Mouse (Mus musculus) C2C12 (cell line): ENCODE data around the gene B3galt5. TPM values are rescaled to one million over a fixed set of nuclear protein-coding genes. Genes with fewer than 3 reads are reported as not detected.

ENCODE experiments used
- H3K27me3 ChIP-seq: one replicate; pipeline ENCODE4 v1.6.1; 2011; ENCODE audit not compliant: control insufficient read depth, insufficient read depth, insufficient read length
- H3K36me3 ChIP-seq: one replicate; pipeline ENCODE4 v1.6.1; 2011; ENCODE audit not compliant: control insufficient read depth, insufficient read depth
- H3K4me3 ChIP-seq: one replicate; pipeline ENCODE4 v1.5.1; 2011; ENCODE audit warnings: mild to moderate bottlenecking, control low read depth; ENCODE audit not compliant: poor library complexity, insufficient read depth, severe bottlenecking
- H3K79me2 ChIP-seq: one replicate; pipeline ENCODE4 v1.6.1; 2011; ENCODE audit not compliant: control insufficient read depth, insufficient read depth
- H3K79me3 ChIP-seq: one replicate; pipeline ENCODE4 v1.6.1; 2011; ENCODE audit warnings: low read depth, control low read depth
- H3ac ChIP-seq: one replicate; pipeline ENCODE3; 2011; ENCODE audit warnings: low read depth; ENCODE audit not compliant: control insufficient read depth, insufficient read length
- CEBPB ChIP-seq: IDR thresholded peaks from one replicate; pipeline ENCODE4 v1.6.1; 2011; ENCODE audit warnings: low read depth, mild to moderate bottlenecking, control low read depth, moderate library complexity
- CTCF ChIP-seq: IDR thresholded peaks from one replicate; pipeline ENCODE4 v1.5.1; 2011; ENCODE audit not compliant: control insufficient read depth, insufficient read depth, insufficient read length
- FOSL1 ChIP-seq: IDR thresholded peaks from one replicate; pipeline ENCODE4 v1.8.0; 2011; ENCODE audit warnings: mild to moderate bottlenecking, low read length; ENCODE audit not compliant: poor library complexity, insufficient read depth, severe bottlenecking
- MAX ChIP-seq: IDR thresholded peaks from one replicate; pipeline ENCODE4 v1.6.1; 2011; ENCODE audit warnings: mild to moderate bottlenecking, control low read depth
- MYOD1 ChIP-seq: IDR thresholded peaks from one replicate; pipeline ENCODE4 v1.6.1; 2011; ENCODE audit warnings: low read depth; ENCODE audit not compliant: control insufficient read depth, insufficient read length
- MYOG ChIP-seq: IDR thresholded peaks from one replicate; pipeline ENCODE4 v1.6.1; 2011; ENCODE audit not compliant: control insufficient read depth, insufficient read length; ENCODE audit errors: extremely low read depth
- USF1 ChIP-seq: IDR thresholded peaks from one replicate; pipeline ENCODE4 v1.6.1; 2011; ENCODE audit warnings: low read depth, mild to moderate bottlenecking, control low read depth, moderate library complexity
- polyA plus RNA-seq: library from polyadenylated mRNA; unstranded; fragments of >200 nt; fragmentation: generic; extraction: Trizol; gene quantifications from one replicate; pipeline ENCODE4 v1.2.1, GENCODE M21; 2012; ENCODE audit warnings: missing spikeins

B3galt5 gene
- polyA plus RNA-seq, 1 experiment = 0.01 TPM

DNA sequence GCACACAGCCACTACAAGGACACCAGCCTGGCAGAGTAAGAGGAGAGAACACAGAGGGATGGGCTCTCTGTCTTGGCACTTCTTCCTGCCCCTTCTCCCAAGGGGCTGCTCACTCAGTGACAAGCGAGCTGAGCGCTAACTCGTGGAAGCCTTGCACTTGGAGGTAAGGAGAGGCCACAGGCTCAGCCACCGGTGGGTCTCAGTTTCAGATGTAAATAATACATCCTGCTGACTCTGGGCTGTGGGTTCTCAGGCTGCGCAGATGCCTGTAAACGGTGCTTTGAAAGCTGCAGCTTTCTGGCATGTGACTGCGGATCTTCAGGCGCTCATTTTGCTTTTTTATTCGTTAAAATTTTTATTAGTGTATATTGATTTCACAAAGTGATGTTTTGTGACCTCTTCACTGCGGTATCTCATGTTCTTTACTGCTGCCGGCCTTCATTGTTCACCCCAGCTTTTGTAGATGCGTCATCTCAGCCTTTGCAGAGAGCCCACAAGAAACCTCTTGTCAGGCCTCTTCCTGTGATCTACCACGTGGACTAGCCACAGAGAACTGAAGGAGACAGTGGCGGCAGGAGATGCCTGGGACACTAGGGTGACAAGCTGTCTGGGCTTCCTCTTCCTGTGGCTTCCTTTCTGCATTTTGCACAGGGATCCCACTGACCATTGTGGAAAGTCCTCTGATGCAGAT lies 37.5 kb downstream of the B3galt5 start:
- Histone ChIP-seq H3K4me3 (no peak overlapping the region), H3K36me3 (no peaks in the 10 kb centered on the region), H3K79me3 (no peaks in the 10 kb centered on the region), H3K27me3 (peaks cover 18% of the 10 kb centered on the region), H3K79me2 (no peaks in the 10 kb centered on the region), H3ac (no peak overlapping the region)
- no peak for TF ChIP-seq CTCF
- no peak for TF ChIP-seq MYOD1

DNA sequence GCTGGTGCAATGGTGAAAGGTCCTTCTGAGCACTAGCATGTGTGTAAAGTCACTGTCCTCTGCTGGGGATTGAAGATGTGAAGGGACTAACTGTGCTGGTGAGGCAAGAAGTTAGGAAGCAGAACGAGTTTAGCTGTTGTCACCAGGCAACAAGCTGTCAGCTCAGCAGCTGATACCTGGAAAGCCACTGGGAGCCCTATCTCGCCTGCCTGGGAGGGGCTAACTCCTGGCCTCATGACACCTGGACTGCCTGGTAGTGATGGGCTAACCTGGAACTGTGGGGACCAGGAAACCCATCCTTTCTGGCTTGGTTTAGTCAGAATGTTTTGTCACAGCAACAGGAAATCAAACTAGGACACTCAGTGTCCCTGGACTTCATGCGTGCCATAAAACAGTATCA lies 41.0 kb downstream of the B3galt5 start:
- no peaks in the 10 kb centered on the region for H3K79me3 ChIP-seq
- H3K79me2 ChIP-seq = no peaks in the 10 kb centered on the region
- H3K27me3 ChIP-seq = peaks cover 50% of the 10 kb centered on the region
- no peak overlapping the region for H3ac ChIP-seq
- TF ChIP-seq MAX = no peak
- no peak for TF ChIP-seq CTCF
- TF ChIP-seq FOSL1 = no peak
- no peak for TF ChIP-seq MYOG
- TF ChIP-seq CEBPB = no peak
- no peak for TF ChIP-seq MYOD1
- TF ChIP-seq USF1 = no peak
- H3K4me3 ChIP-seq = no peak overlapping the region
- H3K36me3 ChIP-seq = no peaks in the 10 kb centered on the region

DNA sequence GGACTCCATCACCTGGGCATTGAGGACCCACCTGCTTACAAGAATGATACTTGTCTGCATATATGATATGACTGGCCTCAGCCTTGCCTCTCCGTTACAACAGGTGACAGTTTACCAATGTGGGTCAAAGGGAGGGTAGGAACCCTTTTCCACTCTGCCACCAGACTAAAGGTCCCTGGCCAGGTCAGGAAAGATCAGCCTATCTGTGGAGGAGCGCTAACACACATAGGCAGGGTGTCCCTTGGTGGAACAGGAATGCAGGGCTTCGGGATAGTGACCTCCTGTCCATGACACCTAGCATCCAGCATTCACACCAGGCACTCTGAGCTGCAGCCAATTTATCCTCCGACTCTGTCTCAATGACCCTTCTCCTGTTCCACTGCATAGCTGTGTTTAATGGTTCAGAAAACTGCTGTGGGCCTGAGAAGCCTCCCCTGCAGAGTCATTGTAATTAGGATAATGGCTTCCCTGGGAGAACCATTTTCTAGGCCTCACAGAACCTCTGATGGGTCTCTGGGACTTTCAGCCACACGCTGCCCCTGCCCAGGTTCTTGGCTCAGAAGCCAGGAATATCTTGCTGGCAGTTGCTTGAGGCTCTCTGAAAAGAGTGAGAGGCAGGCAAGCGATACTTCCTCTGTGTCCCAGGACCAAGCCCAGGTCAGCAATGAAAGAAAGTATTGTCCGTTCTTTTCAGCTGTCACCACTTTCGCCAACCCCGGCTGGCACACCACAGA lies 43.1 kb downstream of the B3galt5 start:
- Histone ChIP-seq H3K36me3 (no peaks in the 10 kb centered on the region), H3ac (no peak overlapping the region), H3K79me3 (no peaks in the 10 kb centered on the region), H3K4me3 (no peak overlapping the region), H3K79me2 (no peaks in the 10 kb centered on the region), H3K27me3 (peaks cover 57% of the 10 kb centered on the region)
- TF ChIP-seq FOSL1 = no peak
- no peak for TF ChIP-seq USF1
- TF ChIP-seq CEBPB = no peak
- no peak for TF ChIP-seq MYOD1

DNA sequence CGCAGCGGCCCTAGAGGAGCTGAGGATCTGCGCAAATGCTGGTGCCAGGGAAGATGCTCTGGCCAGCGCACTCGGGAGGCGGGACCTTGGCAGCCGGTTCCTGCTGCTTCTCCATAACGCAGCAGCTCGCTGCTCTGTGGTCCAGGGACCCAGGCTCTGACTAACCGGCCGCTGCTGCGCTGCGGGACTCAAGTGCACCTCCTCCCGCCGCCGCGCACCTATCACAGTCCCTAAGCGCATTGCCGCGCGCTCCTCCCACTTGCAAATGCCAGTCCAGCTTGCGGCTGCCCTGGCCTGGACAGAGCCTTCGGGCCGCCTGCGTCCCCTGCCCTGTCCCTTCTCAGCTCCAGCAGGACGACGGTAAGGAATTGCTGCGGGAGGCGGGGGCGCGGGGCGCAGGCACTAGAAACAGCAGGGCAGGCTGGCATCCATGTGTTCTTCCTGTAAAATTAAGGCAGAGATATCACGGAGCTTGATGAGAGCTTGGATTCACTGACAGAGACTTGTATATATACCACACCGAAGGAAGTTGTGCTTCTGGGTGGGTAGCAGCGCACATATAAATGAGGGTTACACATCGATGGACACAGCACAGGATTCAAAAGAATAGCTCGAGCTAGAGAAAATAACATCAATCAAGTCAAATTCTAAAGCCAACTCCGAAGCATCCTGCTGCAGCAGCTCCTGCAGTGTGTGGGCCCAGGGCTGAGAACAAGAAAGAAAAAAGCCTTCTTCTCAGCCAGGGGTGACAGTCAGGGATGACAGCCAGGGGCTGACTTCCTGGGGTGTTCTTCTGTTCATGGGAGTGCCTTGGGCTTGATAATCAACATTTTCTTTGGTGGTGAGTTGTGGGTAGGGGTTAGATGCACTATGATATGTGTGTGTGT lies 45.4 kb downstream of the B3galt5 start:
- TF ChIP-seq FOSL1 = no peak
- TF ChIP-seq CTCF = no peak
- Histone ChIP-seq H3K4me3 (no peak overlapping the region), H3K27me3 (peaks cover 51% of the 10 kb centered on the region)

DNA sequence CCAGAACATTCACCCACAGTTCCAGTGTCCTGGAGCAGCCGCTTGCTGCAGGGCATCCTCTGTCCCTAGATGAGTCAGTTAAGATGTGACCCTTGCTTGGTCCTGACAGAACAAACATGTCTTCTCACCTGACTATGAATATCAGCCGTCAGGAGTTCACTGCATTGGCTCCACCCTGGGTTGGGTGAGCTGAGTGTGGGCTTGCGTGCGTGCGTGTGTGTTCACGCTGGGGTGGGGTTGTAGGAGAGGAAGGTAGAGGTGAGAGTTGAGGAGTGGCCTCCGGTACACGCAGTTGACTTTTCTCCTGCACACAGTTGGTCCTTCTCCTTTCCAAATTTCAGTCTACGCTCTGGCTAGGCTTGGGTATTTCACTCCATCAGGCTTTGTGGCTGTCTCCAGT lies 47.0 kb downstream of the B3galt5 start:
- TF ChIP-seq MAX = no peak
- TF ChIP-seq CEBPB = no peak
- no peak for TF ChIP-seq FOSL1
- no peak for TF ChIP-seq USF1
- TF ChIP-seq MYOD1 = no peak
- TF ChIP-seq CTCF = no peak
- TF ChIP-seq MYOG = no peak
- Histone ChIP-seq H3K79me2 (no peaks in the 10 kb centered on the region), H3K27me3 (peaks cover 50% of the 10 kb centered on the region), H3K4me3 (no peak overlapping the region), H3K36me3 (no peaks in the 10 kb centered on the region), H3ac (no peak overlapping the region), H3K79me3 (no peaks in the 10 kb centered on the region)

More for the DNA sequence above, 45.4 kb downstream of the B3galt5 start:
- no peak overlapping the region for H3ac ChIP-seq
- no peaks in the 10 kb centered on the region for H3K79me3 ChIP-seq
- H3K79me2 ChIP-seq = no peaks in the 10 kb centered on the region
- no peaks in the 10 kb centered on the region for H3K36me3 ChIP-seq
